In genomic region chr1:75610553-75610952, GRCm38 (mm10) we compare ENCODE assay signal across 17 mouse cellular contexts.
DNase-seq lines count a peak whose midpoint lies in the region; ATAC-seq and TF ChIP-seq lines count a peak whose summit lies in the region.
"Had no signal": no experiment of that assay in that cellular context is flagged by ENCODE, and none has a peak within 500 bp of the region (broad histone marks: within the 10 kb centered on the region; RNA-seq: fewer than 3 reads in every experiment).

No protein-coding gene starts in this region.

- H3K4me2 ChIP-seq in forebrain, embryonic 13.5 days: no peak overlapping the region
- no peak overlapping the region for H3K4me2 ChIP-seq in hindbrain, embryonic 15.5 days
- H3K4me2 ChIP-seq: heart, embryonic 12.5 days; liver, embryonic 13.5 days had no signal

- H3K9ac ChIP-seq in forebrain, embryonic 13.5 days: no peak overlapping the region
- no peak overlapping the region for H3K9ac ChIP-seq in hindbrain, embryonic 15.5 days
- H3K9ac ChIP-seq: heart, embryonic 12.5 days; liver, embryonic 13.5 days had no signal

- TF ChIP-seq CTCF in brain, embryonic 14.5 days (IDR thresholded peaks at IDR 0.05; ENCODE audit: borderline replicate concordance, extremely low read depth, insufficient read depth, insufficient read length): no peak

- no peaks in the 10 kb centered on the region for H3K9me3 ChIP-seq in forebrain, embryonic 13.5 days (replicated peaks)
- H3K9me3 ChIP-seq in hindbrain, embryonic 15.5 days: no peaks in the 10 kb centered on the region
- H3K9me3 ChIP-seq: liver, embryonic 13.5 days had no signal

- H3K27me3 ChIP-seq in forebrain, embryonic 13.5 days: no peaks in the 10 kb centered on the region
- H3K27me3 ChIP-seq in hindbrain, embryonic 15.5 days: no peaks in the 10 kb centered on the region
- H3K27me3 ChIP-seq: heart, embryonic 12.5 days; liver, embryonic 13.5 days had no signal

- ATAC-seq in forebrain, embryonic 13.5 days: no peak
- no peak for ATAC-seq in hindbrain, embryonic 15.5 days (ENCODE audit: low FRiP score, low read depth)
- no peak for ATAC-seq in erythroblast, adult 5-6 weeks (replicated peaks; ENCODE audit: low FRiP score, poor library complexity, severe bottlenecking)

- H3K27ac ChIP-seq in forebrain, embryonic 13.5 days: peak overlapping the region; percentile 51; the same call in 1 of the 2 replicates
- peak overlapping the region; percentile 30; the same call in 1 of the 2 replicates for H3K27ac ChIP-seq in hindbrain, embryonic 15.5 days (replicated peaks)
- H3K27ac ChIP-seq: liver, embryonic 13.5 days; stomach, postnatal 0 days had no signal

- no peak for TF ChIP-seq POLR2A in brain, embryonic 14.5 days (IDR thresholded peaks at IDR 0.05; ENCODE audit: borderline replicate concordance, extremely low read depth, insufficient read depth, insufficient read length, poor library complexity, severe bottlenecking)

- peak; percentile 28 for DNase-seq in brain, adult 2 months (ENCODE audit: low read depth, low spot score)
- peak; percentile 72 for DNase-seq in brain, embryonic 14.5 days (ENCODE audit: low read depth)
- DNase-seq in thymus, postnatal 0 days (ENCODE audit: low spot score): no peak
- no peak for DNase-seq in left cerebral cortex, adult 9 months (ENCODE audit: low spot score in 2 of 2)
- DNase-seq: cerebellum, adult 9-11 months; heart, postnatal 4 days; kidney, adult 11 months; kidney, postnatal 10 days; layer of hippocampus, adult 9-11 months; liver, embryonic 13.5 days; right cerebral cortex, postnatal 25 days; thymus, postnatal 14 days had no signal

- H3K4me1 ChIP-seq in forebrain, embryonic 13.5 days: peaks cover 27% of the 10 kb centered on the region
- peaks cover 7% of the 10 kb centered on the region; the same call in 1 of the 2 replicates for H3K4me1 ChIP-seq in hindbrain, embryonic 15.5 days (replicated peaks)
- H3K4me1 ChIP-seq: heart, embryonic 12.5 days; liver, embryonic 13.5 days had no signal

- no peak overlapping the region for H3K4me3 ChIP-seq in forebrain, embryonic 13.5 days
- no peak overlapping the region for H3K4me3 ChIP-seq in hindbrain, embryonic 15.5 days
- H3K4me3 ChIP-seq: heart, embryonic 12.5 days; liver, embryonic 13.5 days had no signal

- 29% methylated on average over 8 of the region's 8 CpGs for WGBS in forebrain, embryonic 13.5 days
- 30% methylated on average over 8 of the region's 8 CpGs for WGBS in hindbrain, embryonic 15.5 days

- no peaks in the 10 kb centered on the region for H3K36me3 ChIP-seq in forebrain, embryonic 13.5 days (ENCODE audit: poor library complexity, severe bottlenecking)
- no peaks in the 10 kb centered on the region for H3K36me3 ChIP-seq in hindbrain, embryonic 15.5 days
- H3K36me3 ChIP-seq: heart, embryonic 12.5 days; liver, embryonic 13.5 days had no signal

Comparison
In these comparisons a context has a peak if more than half of its experiments do, and no peak if none do; other contexts are left out.
1. DNase-seq: peak in brain, adult 2 months (single experiment) and brain, embryonic 14.5 days (single experiment); none in thymus, postnatal 0 days (single experiment) and left cerebral cortex, adult 9 months (0 of 2).